In the genomic region with DNA sequence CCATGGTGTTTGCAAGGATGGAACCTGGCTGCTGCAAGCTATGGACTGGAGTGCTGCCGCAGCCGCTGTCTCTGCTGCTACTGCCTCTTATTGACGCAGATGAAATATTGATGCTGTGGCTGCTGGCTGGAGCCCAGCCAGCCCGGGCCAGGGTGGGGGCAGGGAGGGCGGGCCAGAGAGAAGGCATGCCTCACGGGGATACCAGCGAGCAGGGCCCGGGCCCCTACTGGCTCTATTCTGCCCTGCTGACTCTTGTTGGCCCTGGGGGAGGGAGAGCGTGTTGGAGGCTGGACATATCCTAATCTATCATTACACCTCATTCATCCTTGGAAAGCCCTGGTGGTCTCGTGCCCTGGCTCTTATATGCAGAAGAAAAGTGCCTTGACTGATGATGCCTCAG, we compare ENCODE assay signal across 8 mouse cellular contexts. TPM values are rescaled to one million over a fixed set of nuclear protein-coding genes. Genes with fewer than 3 reads are reported as not detected.
A peak's percentile ranks its signal among the peaks of the same experiment; 100 is the strongest.
DNase-seq lines count a peak whose midpoint lies in the region; ATAC-seq lines count a peak whose summit lies in the region.

A gene (minus strand): TSS at position 213 of the 400 bp plus-strand sequence.

- peaks cover 11% of the 10 kb centered on the region for H3K4me1 ChIP-seq in heart, embryonic 16.5 days (ENCODE audit: control insufficient read depth, insufficient read depth, low read length)
- H3K4me1 ChIP-seq in midbrain, embryonic 10.5 days = peaks cover 18% of the 10 kb centered on the region

- H3K36me3 ChIP-seq in heart, embryonic 16.5 days (ENCODE audit: control insufficient read depth, insufficient read depth) = no peaks in the 10 kb centered on the region
- H3K36me3 ChIP-seq in midbrain, embryonic 10.5 days = no peaks in the 10 kb centered on the region

- no peaks in the 10 kb centered on the region for H3K27me3 ChIP-seq in heart, embryonic 16.5 days (ENCODE audit: control insufficient read depth, insufficient read depth, low read length)
- no peaks in the 10 kb centered on the region for H3K27me3 ChIP-seq in midbrain, embryonic 10.5 days (ENCODE audit: low read depth, poor library complexity, severe bottlenecking)

- H3K4me2 ChIP-seq in heart, embryonic 16.5 days (ENCODE audit: low read depth, low read length) = peak within 1 kb of the TSS; percentile 43

- H3K27ac ChIP-seq in heart, embryonic 16.5 days (ENCODE audit: low read length) = peak within 1 kb of the TSS; percentile 43
- peak within 1 kb of the TSS; percentile 52 for H3K27ac ChIP-seq in midbrain, embryonic 10.5 days (replicated peaks)

- no peak for ATAC-seq in heart, embryonic 16.5 days (replicated peaks; ENCODE audit: extremely low read depth, insufficient read depth, low FRiP score)
- no peak for ATAC-seq in frontal cortex, adult (ENCODE audit: low TSS enrichment)
- ATAC-seq in monocyte, adult 5-6 weeks (replicated peaks; ENCODE audit: insufficient number of reproducible peaks, low FRiP score, low TSS enrichment, poor library complexity, severe bottlenecking) = no peak

- H3K9me3 ChIP-seq in heart, embryonic 16.5 days (replicated peaks; ENCODE audit: control insufficient read depth, low read length) = no peaks in the 10 kb centered on the region
- no peaks in the 10 kb centered on the region for H3K9me3 ChIP-seq in midbrain, embryonic 10.5 days (replicated peaks)

- H3K9ac ChIP-seq in heart, embryonic 16.5 days (ENCODE audit: low read length) = peak within 1 kb of the TSS; percentile 39; the same call in 1 of the 2 replicates

- 33% methylated on average over 10 of the region's 10 CpGs for WGBS in heart, embryonic 16.5 days
- WGBS in midbrain, embryonic 10.5 days = 78% methylated on average over 10 of the region's 10 CpGs

- peak within 1 kb of the TSS; percentile 46 for H3K4me3 ChIP-seq in heart, embryonic 16.5 days (ENCODE audit: low read length)
- peak within 1 kb of the TSS; percentile 4; the same call in 1 of the 2 replicates for H3K4me3 ChIP-seq in midbrain, embryonic 10.5 days

- DNase-seq in heart, adult 11 months = peak; percentile 90
- no peak for DNase-seq in heart, postnatal 4 days
- DNase-seq in adrenal gland, adult 18-20 months (ENCODE audit: low spot score in 2 of 2) = no peak
- no peak for DNase-seq in midbrain, embryonic 10.5 days (ENCODE audit: low spot score)
- no peak for DNase-seq in spleen, postnatal 10 days (ENCODE audit: low spot score in 2 of 2)

RNA-seq across cellular contexts. Expression of the gene that starts here (rescaled TPM):
- total RNA-seq in heart, postnatal 4 days (2021) = 1 to 10 TPM; 2.3 to 2.9 TPM
- 100 to 1,000 TPM in 1 of 2 experiments, 10 to 100 TPM in 1; 16.6 to 229 TPM for total RNA-seq in adrenal gland, adult 18-20 months (2021)
- 2.3 and 3.7 TPM in 2 replicates for polyA plus RNA-seq in heart, embryonic 16.5 days (2015; fragmentation: Nextera tagmentation; extraction: Ambion mirVana)
- polyA plus RNA-seq in midbrain, embryonic 10.5 days (2016; fragmentation: Nextera tagmentation; extraction: Ambion mirVana) = 30.8 and 56.1 TPM in 2 replicates
- total RNA-seq in monocyte, adult 5-6 weeks (2017) = not detected in 3 replicates

Comparison
In these comparisons a context has a peak if more than half of its experiments do, and no peak if none do; other contexts are left out.
1. RNA of the gene that starts here (total RNA-seq): 16.6 to 229 TPM in adrenal gland, adult 18-20 months; 2.3 to 2.9 TPM in heart, postnatal 4 days and not detected in monocyte, adult 5-6 weeks; every median in the first group is over 4 times any median in the second.